Mouse (Mus musculus) forebrain, embryonic 13.5 days (tissue): ENCODE results near the gene Olfr68. TPM values are rescaled to one million over a fixed set of nuclear protein-coding genes. Genes with fewer than 3 reads are reported as not detected.
"Not testable (repeated sequence)": the region's sequence is repeated elsewhere in the genome, so short reads cannot be mapped to it uniquely, and the experiment has no call there.

ENCODE experiments used
- ATAC-seq: fragments of 200-750 bp; cut with Nextera tagmentation; 2 replicates; pipeline ENCODE4 v1.8.0; 2017
- H3K27ac ChIP-seq: fragments of 300-500 bp; sonication (generic); 2 replicates; pipeline ENCODE4 v1.5.1; 2015; ENCODE audit warnings: inconsistent platforms, mild to moderate bottlenecking, moderate library complexity
- H3K27me3 ChIP-seq: fragments of 300-500 bp; sonication (generic); 2 replicates; pipeline ENCODE4 v1.6.1; 2015; ENCODE audit warnings: mild to moderate bottlenecking, inconsistent platforms
- H3K36me3 ChIP-seq: fragments of 300-500 bp; sonication (generic); 2 replicates; pipeline ENCODE4 v1.6.1; 2015; ENCODE audit warnings: mild to moderate bottlenecking, inconsistent platforms; ENCODE audit not compliant: poor library complexity, severe bottlenecking
- H3K4me1 ChIP-seq: fragments of 300-500 bp; sonication (generic); 2 replicates; pipeline ENCODE4 v1.6.1; 2015; ENCODE audit warnings: inconsistent platforms
- H3K4me2 ChIP-seq: fragments of 300-500 bp; sonication (generic); 2 replicates; pipeline ENCODE4 v1.6.1; 2015; ENCODE audit warnings: inconsistent platforms, mild to moderate bottlenecking, moderate library complexity
- H3K4me3 ChIP-seq: fragments of 300-500 bp; sonication (generic); 2 replicates; pipeline ENCODE4 v1.5.1; 2015; ENCODE audit warnings: mild to moderate bottlenecking, inconsistent platforms
- H3K9ac ChIP-seq: fragments of 300-500 bp; sonication (generic); 2 replicates; pipeline ENCODE4 v1.6.1; 2015; ENCODE audit warnings: mild to moderate bottlenecking, inconsistent platforms
- H3K9me3 ChIP-seq: fragments of 300-500 bp; sonication (generic); replicated peaks from 2 replicates; pipeline ENCODE4 v1.6.1; 2016; ENCODE audit warnings: inconsistent platforms
- WGBS: fragments of 180-500 bp; shearing (Covaris S2); methylation state at CpG from one replicate; pipeline ENCODE4 v1.1.7; 2015; 5-methylcytosine and 5-hydroxymethylcytosine counted together
- polyA plus RNA-seq: library from polyadenylated mRNA; unstranded; fragments of >200 nt; fragmentation: Nextera tagmentation; extraction: Ambion mirVana; gene quantifications from 2 replicates; pipeline ENCODE4 v1.2.1, GENCODE M21; 2015

The Olfr68 gene
- not detected in 2 replicates for polyA plus RNA-seq

DNA sequence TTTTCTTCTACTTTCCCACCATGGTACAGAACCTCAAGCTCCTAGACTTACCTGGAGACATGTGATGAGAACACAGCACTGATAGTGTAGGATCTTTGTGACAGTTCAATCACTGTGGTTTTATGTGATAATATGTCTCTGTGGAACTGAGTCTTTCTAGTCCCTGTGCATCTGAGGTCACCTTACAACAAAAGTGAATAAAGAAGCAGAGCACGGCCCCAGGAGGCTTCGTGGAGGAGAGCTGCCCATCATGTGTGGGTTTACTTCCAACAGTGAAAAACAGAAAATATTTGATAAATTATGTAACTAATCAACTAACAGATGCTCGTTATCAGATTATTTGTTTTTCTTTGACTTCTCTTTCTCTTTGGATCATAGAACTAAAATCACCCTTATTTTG is at the start of gene Olfr68:
Olfr68 (minus strand) TSS at position 101 of the 400 bp plus-strand sequence.
- H3K4me1 ChIP-seq: no peaks in the 10 kb centered on the region
- no peaks in the 10 kb centered on the region for H3K36me3 ChIP-seq
- no peak within 1 kb of the TSS for H3K27ac ChIP-seq
- H3K27me3 ChIP-seq: no peaks in the 10 kb centered on the region
- H3K9me3 ChIP-seq: no peaks in the 10 kb centered on the region
- WGBS: 85% methylated on average over 3 of the region's 3 CpGs
- H3K9ac ChIP-seq: no peak within 1 kb of the TSS
- no peak for ATAC-seq
- no peak within 1 kb of the TSS for H3K4me2 ChIP-seq
- no peak within 1 kb of the TSS for H3K4me3 ChIP-seq

DNA sequence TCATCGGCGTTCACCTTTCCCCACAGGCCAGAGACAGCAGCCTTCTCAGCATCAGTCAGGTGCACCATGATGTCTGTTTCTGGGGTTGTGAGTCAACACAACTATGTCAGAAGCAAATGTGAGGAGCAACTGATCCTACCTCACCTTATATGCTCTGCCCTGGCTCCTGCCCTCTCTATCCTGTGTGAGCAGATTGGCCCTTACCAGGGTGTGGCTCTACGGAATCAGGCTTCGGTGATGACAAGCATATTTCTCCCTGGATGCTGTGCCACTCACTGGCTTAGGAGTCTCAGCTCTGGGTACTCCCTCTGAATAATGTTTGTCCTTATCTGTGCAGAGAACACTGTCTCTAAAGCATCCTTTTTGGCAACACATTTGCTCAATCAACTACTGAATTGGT is 48.3 kb upstream of the Olfr68 start, which contains the start of gene Hbb-bs:
Hbb-bs (minus strand) TSS at position 289 of the 400 bp plus-strand sequence.
- no peaks in the 10 kb centered on the region for H3K36me3 ChIP-seq
- H3K9me3 ChIP-seq: no peaks in the 10 kb centered on the region
- no peaks in the 10 kb centered on the region for H3K27me3 ChIP-seq
- no peak within 1 kb of the TSS for H3K4me2 ChIP-seq
- WGBS: 97% methylated on average over 4 of the region's 4 CpGs
- no peak within 1 kb of the TSS for H3K27ac ChIP-seq
- no peaks in the 10 kb centered on the region for H3K4me1 ChIP-seq
- ATAC-seq: no peak
- no peak within 1 kb of the TSS for H3K9ac ChIP-seq
- no peak within 1 kb of the TSS for H3K4me3 ChIP-seq

DNA sequence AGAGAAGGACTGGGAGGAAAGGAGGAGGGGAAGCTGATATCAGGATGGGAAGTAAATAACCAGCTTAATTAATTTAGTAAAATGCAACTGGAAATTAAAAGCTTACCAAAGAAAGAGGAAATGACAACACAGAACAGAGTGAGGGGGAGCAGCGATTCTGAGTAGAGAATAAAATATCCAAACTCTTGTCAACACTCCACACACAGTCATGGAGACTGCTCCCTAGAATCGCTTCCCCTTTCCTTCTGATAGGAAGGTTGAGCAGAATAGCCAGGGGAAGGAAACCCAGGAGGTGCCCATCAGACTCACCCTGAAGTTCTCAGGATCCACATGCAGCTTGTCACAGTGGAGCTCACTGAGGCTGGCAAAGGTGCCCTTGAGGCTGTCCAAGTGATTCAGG is 47.6 kb upstream of the Olfr68 start:
- H3K36me3 ChIP-seq, H3K27ac ChIP-seq, H3K9me3 ChIP-seq, H3K9ac ChIP-seq, H3K4me2 ChIP-seq, ATAC-seq, H3K4me3 ChIP-seq, H3K27me3 ChIP-seq, H3K4me1 ChIP-seq: not testable (repeated sequence)
- WGBS: no CpG with 5 or more reads among the region's 2 CpGs

DNA sequence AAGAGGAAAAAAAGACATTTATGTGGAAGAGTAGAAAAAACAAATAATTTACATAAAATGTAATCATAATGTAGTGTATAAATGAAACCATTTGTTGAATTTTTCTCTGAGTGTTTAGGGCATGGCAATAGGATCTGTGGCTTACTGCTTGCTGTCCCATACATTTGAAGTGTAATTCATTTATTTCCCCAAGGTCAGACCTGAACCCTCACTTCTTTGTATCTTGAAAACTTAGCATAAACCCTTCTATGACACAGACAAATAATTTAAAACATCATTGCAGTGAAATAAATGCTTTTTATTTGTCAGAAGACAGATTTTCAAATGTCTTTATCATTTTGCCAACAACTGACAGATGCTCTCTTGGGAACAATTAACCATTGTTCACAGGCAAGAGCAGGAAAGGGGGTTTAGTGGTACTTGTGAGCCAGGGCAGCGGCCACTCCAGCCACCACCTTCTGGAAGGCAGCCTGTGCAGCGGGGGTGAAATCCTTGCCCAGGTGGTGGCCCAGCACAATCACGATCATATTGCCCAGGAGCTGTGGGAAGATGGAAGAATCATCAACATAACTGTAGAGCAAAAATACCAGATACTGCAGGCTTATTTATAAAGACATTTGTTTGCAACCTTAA is 46.9 kb upstream of the Olfr68 start:
- no peaks in the 10 kb centered on the region for H3K9me3 ChIP-seq
- no peaks in the 10 kb centered on the region for H3K4me1 ChIP-seq
- WGBS: 66% methylated on average over 3 of the region's 3 CpGs
- H3K27ac ChIP-seq: no peak overlapping the region
- H3K4me2 ChIP-seq: no peak overlapping the region
- no peak overlapping the region for H3K9ac ChIP-seq
- H3K27me3 ChIP-seq: no peaks in the 10 kb centered on the region
- ATAC-seq: no peak
- no peaks in the 10 kb centered on the region for H3K36me3 ChIP-seq
- H3K4me3 ChIP-seq: no peak overlapping the region

DNA sequence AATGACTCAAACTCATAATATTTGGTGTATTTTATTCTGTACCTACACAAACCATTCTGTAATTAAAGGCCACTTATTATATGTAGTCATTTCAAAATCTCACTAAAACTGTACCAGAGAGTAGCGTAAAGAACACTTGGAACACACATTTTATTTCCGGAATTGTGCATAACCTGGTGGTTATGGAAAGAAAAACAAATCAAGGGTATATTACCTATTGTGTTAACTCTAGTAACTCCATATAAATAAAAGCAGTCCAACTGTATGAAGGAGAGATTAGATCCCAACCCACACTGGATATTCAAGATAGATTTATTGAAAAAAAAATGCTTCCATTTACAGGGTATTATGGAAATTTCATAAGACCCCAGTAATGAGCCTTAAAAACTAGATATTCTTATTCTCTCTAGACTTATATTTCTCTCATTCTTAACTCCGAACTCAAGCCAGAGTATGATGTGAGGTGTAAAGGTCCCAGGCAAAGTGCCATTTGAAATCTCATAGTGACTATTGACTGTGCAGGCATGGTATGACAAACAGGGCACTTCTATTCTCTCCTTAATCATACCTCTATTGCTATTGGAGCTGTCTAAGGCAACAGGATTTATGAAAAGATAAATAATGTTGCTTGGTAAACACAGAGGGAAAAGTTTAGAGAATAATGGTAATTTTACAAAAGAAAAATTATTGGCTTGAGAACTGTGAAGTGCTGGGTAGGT is 46.2 kb upstream of the Olfr68 start:
- 92% methylated on average over 3 of the region's 3 CpGs for WGBS
- ATAC-seq: no peak
- Histone ChIP-seq H3K9ac (no peak overlapping the region), H3K4me3 (no peak overlapping the region), H3K27me3 (no peaks in the 10 kb centered on the region), H3K4me1 (no peaks in the 10 kb centered on the region), H3K9me3 (no peaks in the 10 kb centered on the region), H3K4me2 (no peak overlapping the region), H3K36me3 (no peaks in the 10 kb centered on the region), H3K27ac (no peak overlapping the region)

DNA sequence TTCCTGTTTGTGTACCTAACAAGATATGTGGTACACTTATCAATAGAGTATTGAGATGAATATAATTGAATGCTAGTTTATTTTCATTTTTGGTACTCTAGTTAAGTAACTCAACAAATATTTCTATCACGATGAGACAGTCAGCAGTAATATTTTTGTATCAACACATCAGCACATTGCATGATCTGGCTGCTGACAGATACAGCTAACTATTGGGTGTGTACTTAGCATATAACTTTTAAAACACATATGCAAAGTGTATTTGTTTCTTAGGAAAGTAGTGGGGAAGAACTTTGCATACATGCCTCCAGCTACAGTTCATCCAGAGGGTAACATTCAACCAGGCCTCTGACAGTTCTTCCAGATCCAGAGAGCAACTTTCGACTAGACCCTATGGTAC is 45.1 kb upstream of the Olfr68 start:
- Histone ChIP-seq H3K4me1 (no peaks in the 10 kb centered on the region), H3K27ac (no peak overlapping the region), H3K36me3 (no peaks in the 10 kb centered on the region), H3K4me3 (no peak overlapping the region), H3K9me3 (no peaks in the 10 kb centered on the region), H3K4me2 (no peak overlapping the region), H3K27me3 (no peaks in the 10 kb centered on the region), H3K9ac (no peak overlapping the region)
- 86% methylated on average over 2 of the region's 2 CpGs for whole genome bisulfite sequencing
- ATAC-seq: no peak

DNA sequence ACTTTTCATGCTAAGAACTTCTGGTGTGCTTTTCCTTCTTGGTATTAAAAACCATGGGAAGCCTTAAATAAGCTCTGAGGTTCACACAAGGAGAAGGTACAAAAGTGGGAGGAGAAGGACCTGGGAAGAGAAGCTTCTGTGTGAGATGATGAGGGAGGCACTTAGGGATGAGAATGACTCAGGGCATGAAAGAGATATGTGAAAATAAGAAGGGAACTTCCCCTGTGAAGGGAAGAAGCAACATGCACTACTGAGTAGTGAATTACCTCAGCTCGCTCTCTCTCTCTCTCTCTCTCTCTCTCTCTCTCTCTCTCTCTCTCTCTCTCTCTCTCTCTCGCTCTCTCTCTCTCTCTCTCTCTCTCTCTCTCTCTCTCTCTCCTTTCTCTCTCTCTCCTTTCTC is 35.6 kb upstream of the Olfr68 start:
- H3K4me3 ChIP-seq, ATAC-seq, H3K9me3 ChIP-seq, H3K27ac ChIP-seq, H3K4me2 ChIP-seq, H3K27me3 ChIP-seq, H3K9ac ChIP-seq, H3K4me1 ChIP-seq, H3K36me3 ChIP-seq: not testable (repeated sequence)
- 80% methylated on average over 1 of the region's 2 CpGs for WGBS

DNA sequence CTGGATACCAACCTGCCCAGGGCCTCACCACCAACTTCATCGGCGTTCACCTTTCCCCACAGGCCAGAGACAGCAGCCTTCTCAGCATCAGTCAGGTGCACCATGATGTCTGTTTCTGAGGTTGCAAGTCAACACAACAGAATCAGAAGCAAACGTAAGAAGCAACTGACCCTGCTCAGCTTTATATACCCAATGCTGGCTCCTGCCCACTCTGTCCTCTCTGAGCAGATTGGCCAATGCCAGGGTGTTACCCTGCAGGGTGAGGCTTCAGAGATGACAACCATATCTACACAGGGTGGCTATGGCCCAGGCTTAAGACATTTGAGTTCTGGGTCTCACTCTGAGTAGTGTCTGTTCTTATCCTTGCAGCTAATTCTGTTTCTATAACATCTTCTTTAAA is 34.3 kb upstream of the Olfr68 start, which contains the start of gene Hbb-bt:
Hbb-bt (minus strand) TSS at position 231 of the 400 bp plus-strand sequence.
- H3K36me3 ChIP-seq: no peaks in the 10 kb centered on the region
- no peak within 1 kb of the TSS for H3K4me3 ChIP-seq
- H3K4me1 ChIP-seq: no peaks in the 10 kb centered on the region
- 91% methylated on average over 3 of the region's 3 CpGs for WGBS
- no peak within 1 kb of the TSS for H3K27ac ChIP-seq
- H3K4me2 ChIP-seq: no peak within 1 kb of the TSS
- no peaks in the 10 kb centered on the region for H3K27me3 ChIP-seq
- no peak for ATAC-seq
- H3K9ac ChIP-seq: no peak within 1 kb of the TSS
- no peaks in the 10 kb centered on the region for H3K9me3 ChIP-seq

DNA sequence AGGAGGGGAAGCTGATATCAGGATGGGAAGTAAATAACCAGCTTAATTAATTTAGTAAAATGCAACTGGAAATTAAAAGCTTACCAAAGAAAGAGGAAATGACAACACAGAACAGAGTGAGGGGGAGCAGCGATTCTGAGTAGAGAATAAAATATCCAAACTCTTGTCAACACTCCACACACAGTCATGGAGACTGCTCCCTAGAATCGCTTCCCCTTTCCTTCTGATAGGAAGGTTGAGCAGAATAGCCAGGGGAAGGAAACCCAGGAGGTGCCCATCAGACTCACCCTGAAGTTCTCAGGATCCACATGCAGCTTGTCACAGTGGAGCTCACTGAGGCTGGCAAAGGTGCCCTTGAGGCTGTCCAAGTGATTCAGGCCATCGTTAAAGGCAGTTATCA is 33.7 kb upstream of the Olfr68 start:
- not testable (repeated sequence) for H3K9ac ChIP-seq, H3K9me3 ChIP-seq, H3K36me3 ChIP-seq, H3K4me2 ChIP-seq, H3K27me3 ChIP-seq, H3K4me1 ChIP-seq, H3K27ac ChIP-seq, H3K4me3 ChIP-seq, ATAC-seq
- WGBS: no CpG with 5 or more reads among the region's 3 CpGs

DNA sequence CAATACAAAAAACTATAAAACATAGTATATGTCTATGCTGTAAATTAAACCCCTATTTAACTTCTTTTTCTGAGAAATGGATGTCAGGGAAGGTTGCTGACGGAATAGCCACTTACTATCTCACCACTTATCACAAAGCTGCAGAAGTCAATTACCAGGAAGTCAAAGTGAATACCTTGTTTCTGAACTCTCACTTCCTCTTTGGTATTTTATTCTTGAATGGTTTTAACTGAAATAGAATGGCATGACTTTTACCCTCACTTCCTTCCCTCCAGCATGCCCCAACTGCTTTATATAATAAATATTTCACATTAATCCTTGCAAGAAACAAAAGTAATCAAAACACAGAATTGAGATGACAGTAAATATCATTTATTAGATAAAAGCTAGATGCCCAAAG is 32.7 kb upstream of the Olfr68 start:
- 86% methylated on average over 1 of the region's 1 CpGs for WGBS

DNA sequence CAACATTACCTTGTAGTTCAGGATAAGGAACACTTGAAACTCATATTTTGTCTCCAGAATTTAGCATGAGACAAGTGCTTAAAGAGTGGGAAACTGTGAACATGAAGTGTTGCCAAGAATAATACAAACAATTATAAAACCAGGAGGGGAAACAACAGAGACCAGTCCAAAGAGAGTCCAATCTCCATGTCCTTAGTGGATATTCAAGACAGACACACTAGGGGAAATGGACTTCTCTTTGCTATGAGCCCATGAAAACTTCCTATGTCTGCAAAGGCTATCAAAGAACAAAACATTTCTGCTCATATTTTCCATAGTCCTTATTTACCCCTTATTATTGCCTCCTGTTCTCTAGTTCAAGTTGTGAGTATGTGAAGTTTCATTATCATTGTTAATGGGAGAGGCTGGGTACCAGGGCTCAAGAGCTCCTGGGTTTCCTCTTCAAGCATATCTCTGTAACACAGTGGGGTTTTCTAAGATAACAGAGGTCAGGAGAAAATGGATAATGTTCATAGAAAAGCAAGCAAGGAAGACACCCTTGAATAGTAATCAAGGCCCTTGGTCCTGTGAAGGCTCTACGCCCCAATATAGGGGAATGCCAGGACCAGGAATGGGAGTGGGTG is 31.8 kb upstream of the Olfr68 start:
- Histone ChIP-seq H3K9ac (no peak overlapping the region), H3K4me2 (no peak overlapping the region), H3K27ac (no peak overlapping the region), H3K9me3 (no peaks in the 10 kb centered on the region), H3K4me3 (no peak overlapping the region), H3K4me1 (no peaks in the 10 kb centered on the region), H3K36me3 (no peaks in the 10 kb centered on the region), H3K27me3 (no peaks in the 10 kb centered on the region)
- WGBS: 80% methylated on average over 1 of the region's 1 CpGs
- ATAC-seq: no peak

More for the DNA sequence above, 32.7 kb upstream of the Olfr68 start:
- Histone ChIP-seq H3K36me3 (no peaks in the 10 kb centered on the region), H3K9me3 (no peaks in the 10 kb centered on the region), H3K4me2 (no peak overlapping the region), H3K9ac (no peak overlapping the region), H3K27ac (no peak overlapping the region), H3K27me3 (no peaks in the 10 kb centered on the region), H3K4me3 (no peak overlapping the region), H3K4me1 (no peaks in the 10 kb centered on the region)
- ATAC-seq: no peak

DNA sequence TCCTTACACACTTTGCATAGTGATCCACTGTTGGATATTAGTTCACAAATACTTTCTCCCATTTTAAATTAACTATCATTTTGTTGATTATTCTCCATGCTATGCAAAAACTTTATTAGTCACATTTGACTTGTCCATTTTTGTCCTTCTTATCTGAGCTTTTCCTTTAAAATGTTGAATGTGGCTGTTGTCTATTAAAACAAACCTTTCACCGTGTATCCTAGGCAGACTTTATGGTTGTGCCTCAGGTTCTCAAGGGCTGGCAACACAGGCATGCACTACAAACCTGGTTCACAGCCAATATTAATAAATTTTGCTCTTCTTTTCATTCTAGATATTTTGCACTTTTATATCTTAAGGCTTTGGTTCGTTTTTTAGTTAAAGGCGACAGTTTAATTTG is 31.2 kb upstream of the Olfr68 start:
- no peak overlapping the region for H3K4me2 ChIP-seq
- no peak overlapping the region for H3K27ac ChIP-seq

More for the DNA sequence above, 31.2 kb upstream of the Olfr68 start:
- no peak overlapping the region for H3K9ac ChIP-seq
- H3K4me1 ChIP-seq: no peaks in the 10 kb centered on the region
- H3K27me3 ChIP-seq: no peaks in the 10 kb centered on the region
- no peaks in the 10 kb centered on the region for H3K36me3 ChIP-seq
- H3K4me3 ChIP-seq: no peak overlapping the region
- WGBS: 83% methylated on average over 3 of the region's 3 CpGs
- ATAC-seq: no peak
- H3K9me3 ChIP-seq: no peaks in the 10 kb centered on the region
